Mouse (Mus musculus): Measurements from ENCODE around the gene Ttll10. TPM values are rescaled to one million over a fixed set of nuclear protein-coding genes. Genes with fewer than 3 reads are reported as not detected.

Gene Ttll10
- 0.35 TPM for polyA plus RNA-seq (2017; shearing (Covaris generic))

GRCm38 (mm10) chr4:156059261-156059660 lies at the start of gene Ttll10:
Gene Ttll10 (minus strand): TSS chr4:156059414.

DNA sequence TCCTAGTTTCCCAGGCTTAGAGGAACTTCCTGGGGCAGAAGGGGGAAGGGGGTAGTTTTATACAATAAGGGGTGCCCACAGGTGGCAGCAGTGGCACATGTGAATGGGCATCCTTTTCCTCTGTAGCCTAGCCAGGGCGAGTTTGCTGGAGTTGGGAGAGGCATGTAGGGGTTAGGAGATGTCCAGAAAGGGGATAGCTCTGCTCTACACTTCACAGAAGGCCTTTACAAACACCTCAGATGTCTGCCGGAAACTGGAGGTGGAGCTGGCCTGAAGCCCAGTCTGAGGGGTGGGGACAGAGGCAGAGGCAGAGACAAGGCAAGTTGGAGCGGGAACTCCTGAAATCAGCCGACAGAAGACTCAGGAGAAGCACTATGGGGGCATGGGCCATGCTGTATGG lies 33.2 kb downstream of the Ttll10 start, which contains the start of gene Tnfrsf18:
Gene Tnfrsf18, plus strand, starts transcription at position 152 of the 400 bp plus-strand sequence.

GRCm38 (mm10) chr4:156013637-156014036 lies 45.6 kb downstream of the Ttll10 start, which contains the start of gene Tnfrsf4:
Gene Tnfrsf4 (plus strand): TSS chr4:156013843.

GRCm38 (mm10) chr4:155992241-155992905 lies 66.8 kb downstream of the Ttll10 start, which contains the start of the genes B3galt6 and Sdf4:
Gene B3galt6 (minus strand): TSS chr4:155992649.
Gene Sdf4 (plus strand): TSS chr4:155992872.

Other genes starting within 250 kb of the Ttll10 start
- gene Ccnl2, start 246.9 kb downstream of the Ttll10 start, polyA plus RNA-seq (2017; shearing (Covaris generic)), result 114 TPM
- gene Aurkaip1, start 228.1 kb downstream of the Ttll10 start, polyA plus RNA-seq (2017; shearing (Covaris generic)), result 211 TPM
- 4.8 TPM for gene Mxra8, start 219.7 kb downstream of the Ttll10 start, polyA plus RNA-seq (2017; shearing (Covaris generic))
- gene Dvl1, start 212.0 kb downstream of the Ttll10 start, polyA plus RNA-seq (2017; shearing (Covaris generic)), result 3.0 TPM
- gene Tas1r3, start 196.1 kb downstream of the Ttll10 start, polyA plus RNA-seq (2017; shearing (Covaris generic)), result 0.99 TPM
- 23.9 TPM for gene Cptp, start 190.0 kb downstream of the Ttll10 start, polyA plus RNA-seq (2017; shearing (Covaris generic))
- gene Ints11, start 189.9 kb downstream of the Ttll10 start, polyA plus RNA-seq (2017; shearing (Covaris generic)), result 75.8 TPM
- gene Pusl1, start 167.6 kb downstream of the Ttll10 start, polyA plus RNA-seq (2017; shearing (Covaris generic)), result 35.9 TPM
- gene Acap3, start 167.6 kb downstream of the Ttll10 start, polyA plus RNA-seq (2017; shearing (Covaris generic)), result 5.7 TPM
- 12.6 TPM for gene Ube2j2, start 115.6 kb downstream of the Ttll10 start, polyA plus RNA-seq (2017; shearing (Covaris generic))
- 11.2 TPM for gene C1qtnf12, start 97.1 kb downstream of the Ttll10 start, polyA plus RNA-seq (2017; shearing (Covaris generic))
- 0.98 TPM for gene B3galt6, start 66.8 kb downstream of the Ttll10 start, polyA plus RNA-seq (2017; shearing (Covaris generic))
- 590 TPM for gene Sdf4, start 66.5 kb downstream of the Ttll10 start, polyA plus RNA-seq (2017; shearing (Covaris generic))
- gene Tnfrsf4, start 45.6 kb downstream of the Ttll10 start, polyA plus RNA-seq (2017; shearing (Covaris generic)), result 948 TPM
- 768 TPM for gene Tnfrsf18, start 33.2 kb downstream of the Ttll10 start, polyA plus RNA-seq (2017; shearing (Covaris generic))
- 40.7 TPM for gene 9430015G10Rik, start 50.6 kb upstream of the Ttll10 start, polyA plus RNA-seq (2017; shearing (Covaris generic))
- 0.19 TPM for gene Rnf223, start 71.1 kb upstream of the Ttll10 start, polyA plus RNA-seq (2017; shearing (Covaris generic))
- gene Agrn, start 138.1 kb upstream of the Ttll10 start, polyA plus RNA-seq (2017; shearing (Covaris generic)), result 2.0 TPM
- 60.5 TPM for gene Isg15, start 141.4 kb upstream of the Ttll10 start, polyA plus RNA-seq (2017; shearing (Covaris generic))
- gene AW011738, start 143.9 kb upstream of the Ttll10 start, polyA plus RNA-seq (2017; shearing (Covaris generic)), result 24.6 TPM
- 2.1 TPM for gene Perm1, start 156.5 kb upstream of the Ttll10 start, polyA plus RNA-seq (2017; shearing (Covaris generic))
- gene Plekhn1, start 175.4 kb upstream of the Ttll10 start, polyA plus RNA-seq (2017; shearing (Covaris generic)), result 6.6 TPM
- 11.7 TPM for gene Noc2l, start 176.6 kb upstream of the Ttll10 start, polyA plus RNA-seq (2017; shearing (Covaris generic))
- 5.2 TPM for gene Samd11, start 196.2 kb upstream of the Ttll10 start, polyA plus RNA-seq (2017; shearing (Covaris generic))

Measured in CD4-positive, CD25-positive, alpha-beta regulatory T cell, adult 9 weeks (primary cell).